Mouse (Mus musculus) neural tube, embryonic 11.5 days (tissue): ENCODE results near the gene 5330417C22Rik. TPM values are rescaled to one million over a fixed set of nuclear protein-coding genes. Genes with fewer than 3 reads are reported as not detected.
A peak's percentile ranks its signal among the peaks of the same experiment; 100 is the strongest.

ENCODE experiments used
- ATAC-seq: fragments of 200-750 bp; cut with Nextera tagmentation; 2 replicates; pipeline ENCODE4 v1.8.0; 2017; ENCODE audit warnings: moderate number of reproducible peaks, mild to moderate bottlenecking, moderate TSS enrichment, moderate library complexity; ENCODE audit not compliant: insufficient read depth, low FRiP score, low TSS enrichment
- DNase-seq: peaks from one replicate; pipeline ENCODE4 v3.0.0-alpha.2; 2015; ENCODE audit warnings: low spot score
- H3K27ac ChIP-seq: fragments of 300-500 bp; sonication (generic); 2 replicates; pipeline ENCODE4 v1.5.1; 2014; ENCODE audit warnings: low read depth, mild to moderate bottlenecking, low read length
- H3K27me3 ChIP-seq: fragments of 300-500 bp; sonication (generic); 2 replicates; pipeline ENCODE4 v1.6.1; 2014; ENCODE audit warnings: mild to moderate bottlenecking, low read length, mixed read lengths; ENCODE audit not compliant: control insufficient read depth, insufficient read depth
- H3K36me3 ChIP-seq: fragments of 300-500 bp; sonication (generic); 2 replicates; pipeline ENCODE4 v1.6.1; 2014; ENCODE audit warnings: mild to moderate bottlenecking, low read length, moderate library complexity, mixed read lengths; ENCODE audit not compliant: control insufficient read depth, insufficient read depth
- H3K4me1 ChIP-seq: fragments of 300-500 bp; sonication (generic); 2 replicates; pipeline ENCODE4 v1.6.1; 2014; ENCODE audit warnings: low read length, mixed read lengths; ENCODE audit not compliant: control insufficient read depth, insufficient read depth
- H3K4me2 ChIP-seq: fragments of 300-500 bp; sonication (generic); 2 replicates; pipeline ENCODE4 v1.6.1; 2014; ENCODE audit warnings: low read depth, mild to moderate bottlenecking, moderate library complexity
- H3K4me3 ChIP-seq: fragments of 300-500 bp; sonication (generic); 2 replicates; pipeline ENCODE4 v1.5.1; 2014; ENCODE audit warnings: low read depth, low read length
- H3K9ac ChIP-seq: fragments of 300-500 bp; sonication (generic); 2 replicates; pipeline ENCODE4 v1.6.1; 2014; ENCODE audit warnings: mild to moderate bottlenecking, low read length
- H3K9me3 ChIP-seq: fragments of 300-500 bp; sonication (generic); 2 replicates; pipeline ENCODE4 v1.6.1; 2016; ENCODE audit warnings: low read length; ENCODE audit not compliant: control insufficient read depth
- WGBS: fragments of 180-500 bp; shearing (Covaris S2); extraction: QIAGEN DNeasy Blood & Tissue Kit; methylation state at CpG from one replicate; pipeline ENCODE4 v1.1.7; 2014; 5-methylcytosine and 5-hydroxymethylcytosine counted together
- polyA plus RNA-seq: library from polyadenylated mRNA; unstranded; fragments of >200 nt; fragmentation: Nextera tagmentation; extraction: Ambion mirVana; gene quantifications from 2 replicates; pipeline ENCODE4 v1.2.1, GENCODE M21; 2014

Gene 5330417C22Rik
- polyA plus RNA-seq, 1 experiment from 2014 or later, result 1.8 TPM

GRCm38 (mm10) chr3:108494861-108495474 lies 41.4 kb downstream of the 5330417C22Rik start:
- ATAC-seq, result no peak
- H3K27ac ChIP-seq, result no peak overlapping the region

DNA sequence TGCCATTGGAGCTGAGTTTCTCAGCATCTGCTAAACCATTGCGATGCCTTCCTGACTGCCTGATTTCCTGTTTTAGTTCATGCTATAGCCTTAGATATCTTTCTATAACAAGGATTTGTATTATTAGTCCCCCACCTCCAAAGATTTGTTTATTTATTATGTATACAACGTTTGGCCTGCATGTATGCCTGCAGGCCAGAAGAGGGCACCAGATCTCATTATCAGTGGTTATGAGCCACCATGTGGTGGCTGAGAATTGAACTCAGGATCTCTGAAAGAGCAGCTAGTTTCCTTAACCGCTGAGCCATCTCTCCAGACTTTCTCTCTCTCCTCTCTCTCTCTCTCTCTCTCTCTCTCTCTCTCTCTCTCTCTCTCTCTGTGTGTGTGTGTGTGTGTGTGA lies 46.4 kb downstream of the 5330417C22Rik start:
- Histone ChIP-seq H3K9me3 (no peaks in the 10 kb centered on the region), H3K27ac (no peak overlapping the region), H3K4me1 (no peaks in the 10 kb centered on the region), H3K36me3 (no peaks in the 10 kb centered on the region), H3K27me3 (no peaks in the 10 kb centered on the region), H3K4me3 (no peak overlapping the region), H3K4me2 (no peak overlapping the region), H3K9ac (no peak overlapping the region)
- ATAC-seq (no peak), DNase-seq (no peak)
- 46% methylated on average over 3 of the region's 3 CpGs for WGBS

More at GRCm38 (mm10) chr3:108494861-108495474, 41.4 kb downstream of the 5330417C22Rik start:
- WGBS, result 85% methylated on average over 9 of the region's 9 CpGs
- no peaks in the 10 kb centered on the region for H3K4me1 ChIP-seq
- H3K4me2 ChIP-seq, result no peak overlapping the region
- no peaks in the 10 kb centered on the region for H3K27me3 ChIP-seq
- no peak overlapping the region for H3K9ac ChIP-seq
- H3K36me3 ChIP-seq, result no peaks in the 10 kb centered on the region
- no peak for DNase-seq
- H3K9me3 ChIP-seq, result no peaks in the 10 kb centered on the region
- H3K4me3 ChIP-seq, result no peak overlapping the region

GRCm38 (mm10) chr3:108484749-108485148 lies 51.6 kb downstream of the 5330417C22Rik start:
- no peak for ATAC-seq
- WGBS, result 89% methylated on average over 4 of the region's 4 CpGs

GRCm38 (mm10) chr3:108478800-108479199 lies 57.5 kb downstream of the 5330417C22Rik start:
- Histone ChIP-seq H3K27ac (no peak overlapping the region), H3K27me3 (no peaks in the 10 kb centered on the region), H3K9ac (no peak overlapping the region), H3K4me1 (no peaks in the 10 kb centered on the region), H3K4me2 (no peak overlapping the region), H3K4me3 (no peak overlapping the region), H3K9me3 (no peaks in the 10 kb centered on the region), H3K36me3 (no peaks in the 10 kb centered on the region)
- DNase-seq (no peak), ATAC-seq (no peak)
- 89% methylated on average over 4 of the region's 4 CpGs for WGBS

More at GRCm38 (mm10) chr3:108484749-108485148, 51.6 kb downstream of the 5330417C22Rik start:
- Histone ChIP-seq H3K36me3 (no peaks in the 10 kb centered on the region), H3K4me2 (no peak overlapping the region), H3K4me1 (no peaks in the 10 kb centered on the region), H3K27me3 (no peaks in the 10 kb centered on the region), H3K9me3 (no peaks in the 10 kb centered on the region), H3K27ac (no peak overlapping the region), H3K4me3 (no peak overlapping the region), H3K9ac (no peak overlapping the region)
- DNase-seq, result no peak

- WGBS, result 47% methylated on average over 14 of the region's 14 CpGs
- DNase-seq (no peak), ATAC-seq (no peak)
- Histone ChIP-seq H3K27me3 (no peaks in the 10 kb centered on the region), H3K36me3 (no peaks in the 10 kb centered on the region), H3K4me1 (no peaks in the 10 kb centered on the region), H3K27ac (no peak overlapping the region), H3K4me3 (no peak overlapping the region), H3K9me3 (no peaks in the 10 kb centered on the region), H3K4me2 (no peak overlapping the region), H3K9ac (no peak overlapping the region)
Observed at GRCm38 (mm10) chr3:108476761-108477619, 59.3 kb downstream of the 5330417C22Rik start.

DNA sequence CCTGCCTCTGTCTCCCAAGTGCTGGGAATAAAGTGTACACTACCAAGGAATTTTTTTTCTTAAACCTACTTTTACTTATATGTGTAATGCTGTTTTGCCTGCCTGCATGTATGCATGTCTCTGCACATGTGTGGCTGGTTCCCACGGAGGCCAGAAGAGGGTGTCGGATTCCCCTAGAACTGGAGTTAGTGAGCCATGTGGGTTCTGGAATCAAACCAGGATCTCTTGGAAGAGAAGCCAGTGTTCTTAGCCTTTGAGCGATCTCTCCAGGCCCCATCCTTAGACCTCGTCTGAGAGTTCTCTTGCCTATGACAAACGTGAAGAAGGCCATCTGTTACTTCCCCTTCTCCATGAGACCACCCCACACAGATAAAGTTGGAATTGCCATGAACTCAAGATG lies 60.8 kb downstream of the 5330417C22Rik start:
- Histone ChIP-seq H3K4me3 (no peak overlapping the region), H3K27ac (no peak overlapping the region), H3K9me3 (no peaks in the 10 kb centered on the region), H3K9ac (no peak overlapping the region), H3K27me3 (no peaks in the 10 kb centered on the region), H3K4me2 (no peak overlapping the region), H3K4me1 (no peaks in the 10 kb centered on the region), H3K36me3 (no peaks in the 10 kb centered on the region)
- DNase-seq (no peak), ATAC-seq (no peak)
- WGBS, result 79% methylated on average over 5 of the region's 5 CpGs

GRCm38 (mm10) chr3:108474969-108475368 lies 61.4 kb downstream of the 5330417C22Rik start:
- WGBS, result 92% methylated on average over 7 of the region's 7 CpGs
- ATAC-seq (no peak), DNase-seq (no peak)
- Histone ChIP-seq H3K4me3 (no peak overlapping the region), H3K4me1 (no peaks in the 10 kb centered on the region), H3K27me3 (no peaks in the 10 kb centered on the region), H3K27ac (no peak overlapping the region), H3K9ac (no peak overlapping the region), H3K36me3 (no peaks in the 10 kb centered on the region), H3K9me3 (no peaks in the 10 kb centered on the region), H3K4me2 (no peak overlapping the region)

DNA sequence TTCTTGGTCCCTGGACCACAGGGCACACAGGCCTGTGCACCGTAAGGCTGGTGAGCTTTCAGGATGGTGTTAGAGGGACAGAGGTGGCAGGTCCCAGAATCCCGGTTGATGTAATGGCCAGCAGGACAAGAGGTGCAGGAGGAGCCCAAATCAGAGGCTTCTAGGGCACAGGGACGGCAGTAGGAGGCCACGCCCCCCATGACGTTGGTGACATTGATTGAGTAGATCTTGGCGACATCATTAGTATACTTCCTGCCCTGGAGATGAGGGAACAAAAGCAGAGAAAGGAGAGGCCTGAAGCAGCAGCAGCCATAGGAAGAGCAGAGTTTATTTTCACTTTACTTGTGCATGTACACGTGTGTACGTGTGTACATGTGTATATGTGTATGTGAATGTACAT lies 68.6 kb downstream of the 5330417C22Rik start:
- H3K4me2 ChIP-seq, result no peak overlapping the region
- H3K36me3 ChIP-seq, result no peaks in the 10 kb centered on the region
- H3K27ac ChIP-seq, result no peak overlapping the region
- ATAC-seq, result no peak
- H3K4me1 ChIP-seq, result no peaks in the 10 kb centered on the region; the same call in 1 of the 2 replicates
- peak; percentile 49 for DNase-seq
- H3K9me3 ChIP-seq, result no peaks in the 10 kb centered on the region
- WGBS, result 60% methylated on average over 8 of the region's 8 CpGs
- no peak overlapping the region for H3K4me3 ChIP-seq
- H3K27me3 ChIP-seq, result no peaks in the 10 kb centered on the region
- no peak overlapping the region for H3K9ac ChIP-seq

- DNase-seq, result no peak
- H3K9ac ChIP-seq, result no peak overlapping the region
- no peak overlapping the region for H3K27ac ChIP-seq
- H3K4me2 ChIP-seq, result no peak overlapping the region
- no peak overlapping the region for H3K4me3 ChIP-seq
- no peak for ATAC-seq
- no peaks in the 10 kb centered on the region for H3K27me3 ChIP-seq
- no peaks in the 10 kb centered on the region for H3K36me3 ChIP-seq
- no peaks in the 10 kb centered on the region; the same call in 1 of the 2 replicates for H3K4me1 ChIP-seq
- no peaks in the 10 kb centered on the region for H3K9me3 ChIP-seq
- WGBS, result 89% methylated on average over 6 of the region's 6 CpGs
Observed at GRCm38 (mm10) chr3:108466425-108466824, 69.9 kb downstream of the 5330417C22Rik start.
